Mouse (Mus musculus) CH12.LX (cell line): ENCODE results near the gene Caap1.

Source experiments
- BHLHE40 ChIP-seq: IDR thresholded peaks from 2 replicates; pipeline ENCODE4 v1.6.1; 2011; ENCODE audit warnings: mild to moderate bottlenecking, low read depth, low read length, improper control_type of control experiment
- CHD2 ChIP-seq: IDR thresholded peaks from 2 replicates; pipeline ENCODE4 v1.6.1; 2011; ENCODE audit warnings: low read length, improper control_type of control experiment
- CTCF ChIP-seq, 2 experiments: IDR thresholded peaks in 1 of 2; conservative IDR thresholded peaks in 1 of 2; 2 replicates each; pipeline ENCODE4 v1.5.1; 2011 to 2012; ENCODE audit warnings: low read depth in 2 of 2, low read length in 2 of 2, improper control_type of control experiment in 1 of 2, inconsistent platforms in 1 of 2, mild to moderate bottlenecking in 1 of 2, moderate library complexity in 1 of 2
- E2F4 ChIP-seq: IDR thresholded peaks from 2 replicates; pipeline ENCODE4 v1.6.1; 2011; ENCODE audit warnings: low read depth, low read length, improper control_type of control experiment; ENCODE audit not compliant: insufficient replicate concordance
- EP300 ChIP-seq: IDR thresholded peaks from 2 replicates; pipeline ENCODE4 v1.6.1; 2011; ENCODE audit warnings: low read length, improper control_type of control experiment
- HCFC1 ChIP-seq: IDR thresholded peaks from 2 replicates; pipeline ENCODE4 v1.6.1; 2012; ENCODE audit warnings: low read depth, mild to moderate bottlenecking, inconsistent platforms, low read length, improper control_type of control experiment
- JUN ChIP-seq: IDR thresholded peaks from 2 replicates; pipeline ENCODE4 v1.6.1; 2011; ENCODE audit warnings: low read depth, mild to moderate bottlenecking, low read length, improper control_type of control experiment, moderate library complexity; ENCODE audit not compliant: insufficient read depth
- KAT2A ChIP-seq: IDR thresholded peaks from 2 replicates; pipeline ENCODE4 v1.6.1; 2012; ENCODE audit warnings: low read length, improper control_type of control experiment, inconsistent platforms; ENCODE audit not compliant: insufficient replicate concordance
- MAFK ChIP-seq: IDR thresholded peaks from 2 replicates; pipeline ENCODE4 v1.6.1; 2011; ENCODE audit warnings: low read length, improper control_type of control experiment; ENCODE audit not compliant: insufficient replicate concordance
- POLR2A ChIP-seq: IDR thresholded peaks from 2 replicates; pipeline ENCODE4 v1.6.1; 2011; ENCODE audit warnings: low read depth, mild to moderate bottlenecking, improper control_type of control experiment, low read length
- TBP ChIP-seq: conservative IDR thresholded peaks from 2 replicates; pipeline ENCODE4 v1.6.1; 2011; ENCODE audit warnings: low read depth, low read length, improper control_type of control experiment
- USF1 ChIP-seq: IDR thresholded peaks from 2 replicates; pipeline ENCODE4 v1.6.1; 2014; ENCODE audit warnings: low read depth, mild to moderate bottlenecking, inconsistent platforms, low read length, improper control_type of control experiment
- ZC3H11A ChIP-seq: IDR thresholded peaks from 2 replicates; pipeline ENCODE4 v1.6.1; 2012; ENCODE audit warnings: low read depth, mild to moderate bottlenecking, inconsistent platforms, low read length, improper control_type of control experiment
- ZNF384 ChIP-seq: IDR thresholded peaks from 2 replicates; pipeline ENCODE4 v1.6.1; 2012; ENCODE audit warnings: low read depth, low read length, improper control_type of control experiment, inconsistent platforms

- no peak for TF ChIP-seq POLR2A
- TF ChIP-seq KAT2A, result no peak
- TF ChIP-seq CTCF (conservative IDR thresholded peaks at IDR 0.05 in 1 of 2, IDR thresholded peaks at IDR 0.05 in 1 of 2; ENCODE audit: low read depth in 2 of 2, low read length in 2 of 2), result peak in 1 of 2 experiments; percentile 54; a peak in 2 of 4 replicates
- no peak for TF ChIP-seq MAFK
- no peak for TF ChIP-seq ZC3H11A
- no peak for TF ChIP-seq HCFC1
- TF ChIP-seq ZNF384, result no peak
- no peak for TF ChIP-seq TBP
- TF ChIP-seq BHLHE40, result no peak
- no peak for TF ChIP-seq EP300
- TF ChIP-seq USF1, result no peak
- TF ChIP-seq E2F4, result no peak
- TF ChIP-seq JUN, result no peak
- no peak for TF ChIP-seq CHD2
Observed at GRCm38 (mm10) chr4:94601395-94601794, 44.8 kb upstream of the Caap1 start.
